Mouse (Mus musculus) thymus, postnatal 4 days (tissue): ENCODE results near the gene Tufm.
A peak's percentile ranks its signal among the peaks of the same experiment; 100 is the strongest.

Source experiments
- DNase-seq: peaks from one replicate; pipeline ENCODE4 v3.0.0; 2021

Gene Tufm

GRCm38 (mm10) chr7:126502751-126503150 is 15.6 kb downstream of the Tufm start:
- no peak for DNase-seq

GRCm38 (mm10) chr7:126503273-126503878 is 16.2 kb downstream of the Tufm start, which contains the start of gene Atxn2l:
Gene Atxn2l (minus strand): TSS chr7:126503437.
- peak; percentile 100 for DNase-seq

- DNase-seq = no peak
Observed at GRCm38 (mm10) chr7:126504913-126505312, 17.8 kb downstream of the Tufm start.

- no peak for DNase-seq
Observed at GRCm38 (mm10) chr7:126507126-126507778, 20.1 kb downstream of the Tufm start.

- DNase-seq = no peak
Observed at GRCm38 (mm10) chr7:126511287-126511686, 24.1 kb downstream of the Tufm start.

GRCm38 (mm10) chr7:126518261-126518941 is 31.2 kb downstream of the Tufm start:
- no peak for DNase-seq

GRCm38 (mm10) chr7:126519513-126519912 is 32.4 kb downstream of the Tufm start:
- DNase-seq = no peak

GRCm38 (mm10) chr7:126523316-126523715 is 36.2 kb downstream of the Tufm start:
- DNase-seq = no peak

GRCm38 (mm10) chr7:126528166-126528577 is 41.0 kb downstream of the Tufm start:
- peak; percentile 28 for DNase-seq

GRCm38 (mm10) chr7:126533434-126533833 is 46.3 kb downstream of the Tufm start:
- DNase-seq = no peak

GRCm38 (mm10) chr7:126535766-126536165 is 48.6 kb downstream of the Tufm start:
- peak; percentile 34 for DNase-seq

GRCm38 (mm10) chr7:126536466-126536865 is 49.3 kb downstream of the Tufm start:
- no peak for DNase-seq

GRCm38 (mm10) chr7:126537820-126538585 is 50.8 kb downstream of the Tufm start:
- DNase-seq = peak; percentile 37
